Mouse (Mus musculus): ENCODE measurements at regions not wholly inside any gene's neighbourhood (a gene's known extent, or its start where the extent isn't known, plus 50 kb on each side); places are given as distances from the start of the nearest gene placed in this dataset.
A peak's percentile ranks its signal among the peaks of the same experiment; 100 is the strongest.

DNA sequence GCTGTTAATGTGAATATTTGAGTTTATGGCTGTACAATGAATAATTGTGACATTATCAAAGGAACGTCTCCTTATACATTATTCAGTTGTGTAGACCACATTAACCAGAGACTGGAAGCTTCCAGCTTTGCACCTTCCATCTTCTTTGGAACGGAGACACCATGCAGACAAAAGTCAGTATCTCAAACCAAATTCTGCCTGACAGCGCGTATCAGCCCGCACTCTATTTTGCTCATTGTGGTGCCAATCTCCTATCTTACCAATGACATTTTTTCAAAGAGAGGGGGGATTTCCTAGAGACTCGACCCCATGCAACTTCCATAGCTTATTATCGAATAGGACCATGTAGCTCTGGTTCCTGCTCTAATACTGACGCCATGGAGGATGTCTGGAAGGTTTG is 69.9 kb upstream of the Tmco5 start:
- Histone ChIP-seq H3K36me3 (no peaks in the 10 kb centered on the region), H3K27ac (no peak overlapping the region), H3K9ac (no peak overlapping the region), H3K27me3 (no peaks in the 10 kb centered on the region), H3K4me3 (no peak overlapping the region), H3K4me2 (replicated peaks) (no peak overlapping the region), H3K4me1 (peaks cover 6% of the 10 kb centered on the region; the same call in 1 of the 2 replicates), H3K9me3 (no peaks in the 10 kb centered on the region)
- WGBS, result 87% methylated on average over 8 of the region's 8 CpGs
- no peak for ATAC-seq (ENCODE audit: insufficient number of reproducible peaks, insufficient read depth, low FRiP score, low TSS enrichment)

- Histone ChIP-seq H3K4me1 (peaks cover 8% of the 10 kb centered on the region; the same call in 1 of the 2 replicates), H3K27ac (no peak overlapping the region), H3K27me3 (no peaks in the 10 kb centered on the region), H3K9ac (no peak overlapping the region), H3K9me3 (no peaks in the 10 kb centered on the region), H3K36me3 (no peaks in the 10 kb centered on the region), H3K4me2 (replicated peaks) (no peak overlapping the region), H3K4me3 (no peak overlapping the region)
- ATAC-seq (ENCODE audit: insufficient number of reproducible peaks, insufficient read depth, low FRiP score, low TSS enrichment), result no peak
- 92% methylated on average over 16 of the region's 16 CpGs for WGBS
These were observed 68.4 kb upstream of the Tmco5 start for GRCm38 (mm10) chr2:116810116-116810515.

GRCm38 (mm10) chr2:116812869-116813558 is 65.5 kb upstream of the Tmco5 start:
- Histone ChIP-seq H3K4me1 (peaks cover 8% of the 10 kb centered on the region; the same call in 1 of the 2 replicates), H3K9me3 (no peaks in the 10 kb centered on the region), H3K4me2 (replicated peaks) (no peak overlapping the region), H3K27ac (no peak overlapping the region), H3K36me3 (no peaks in the 10 kb centered on the region), H3K9ac (no peak overlapping the region), H3K4me3 (no peak overlapping the region), H3K27me3 (no peaks in the 10 kb centered on the region)
- peak; percentile 77; the same call in 1 of the 2 replicates for ATAC-seq (ENCODE audit: insufficient number of reproducible peaks, insufficient read depth, low FRiP score, low TSS enrichment)
- 33% methylated on average over 13 of the region's 13 CpGs for WGBS

DNA sequence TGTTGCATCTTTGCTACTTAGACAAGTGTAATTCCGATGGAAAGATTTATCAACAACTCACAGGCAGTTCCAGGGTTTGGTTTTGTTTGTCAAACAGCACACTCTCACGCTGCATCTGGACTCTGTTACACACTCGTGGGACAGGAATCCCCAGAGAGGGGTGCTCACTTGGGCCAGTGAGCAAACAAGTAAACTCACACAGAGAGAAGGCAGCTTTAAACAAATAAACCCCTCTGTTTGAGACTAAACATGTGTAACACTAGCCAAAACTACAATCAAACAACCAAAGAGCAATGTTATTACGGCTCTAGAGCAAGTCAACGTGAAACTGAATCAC is 65.0 kb upstream of the Tmco5 start:
- Histone ChIP-seq H3K4me2 (replicated peaks) (no peak overlapping the region), H3K4me1 (peaks cover 8% of the 10 kb centered on the region; the same call in 1 of the 2 replicates), H3K27me3 (no peaks in the 10 kb centered on the region), H3K9me3 (no peaks in the 10 kb centered on the region), H3K27ac (no peak overlapping the region), H3K9ac (no peak overlapping the region), H3K36me3 (no peaks in the 10 kb centered on the region), H3K4me3 (no peak overlapping the region)
- WGBS, result 39% methylated on average over 5 of the region's 5 CpGs
- no peak for ATAC-seq (ENCODE audit: insufficient number of reproducible peaks, insufficient read depth, low FRiP score, low TSS enrichment)

GRCm38 (mm10) chr2:116817134-116817533 is 61.4 kb upstream of the Tmco5 start:
- peaks cover 21% of the 10 kb centered on the region for H3K4me1 ChIP-seq
- no peaks in the 10 kb centered on the region for H3K9me3 ChIP-seq
- no peak overlapping the region for H3K27ac ChIP-seq
- no peaks in the 10 kb centered on the region for H3K27me3 ChIP-seq
- WGBS, result 65% methylated on average over 6 of the region's 6 CpGs
- no peak overlapping the region for H3K9ac ChIP-seq
- no peaks in the 10 kb centered on the region for H3K36me3 ChIP-seq
- H3K4me2 ChIP-seq (replicated peaks), result no peak overlapping the region
- no peak for ATAC-seq (ENCODE audit: insufficient number of reproducible peaks, insufficient read depth, low FRiP score, low TSS enrichment)
- H3K4me3 ChIP-seq, result no peak overlapping the region

DNA sequence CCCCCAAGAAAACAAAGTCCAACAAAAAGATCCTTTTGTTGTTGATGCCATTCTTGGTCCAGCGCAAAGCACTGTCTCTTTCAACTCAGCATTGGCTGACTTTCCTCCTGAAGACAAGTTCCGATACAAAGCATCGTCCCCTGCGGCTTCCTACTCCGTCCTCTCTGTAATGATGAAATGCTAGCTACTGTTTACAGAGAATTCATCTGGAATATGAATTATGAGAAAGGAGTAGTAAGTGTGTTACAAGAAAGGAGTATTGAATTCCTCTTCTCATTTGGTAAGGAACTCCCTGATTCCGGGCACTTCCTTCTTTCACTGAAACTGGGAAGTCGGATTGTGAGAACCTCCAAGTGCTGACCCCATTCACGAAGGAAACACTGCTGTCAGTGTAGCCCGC is 60.9 kb upstream of the Tmco5 start:
- no peaks in the 10 kb centered on the region for H3K27me3 ChIP-seq
- H3K4me3 ChIP-seq, result no peak overlapping the region
- no peak overlapping the region for H3K9ac ChIP-seq
- H3K4me2 ChIP-seq (replicated peaks), result no peak overlapping the region
- H3K27ac ChIP-seq, result no peak overlapping the region
- H3K4me1 ChIP-seq, result peaks cover 21% of the 10 kb centered on the region
- H3K36me3 ChIP-seq, result no peaks in the 10 kb centered on the region
- no peaks in the 10 kb centered on the region for H3K9me3 ChIP-seq
- no peak for ATAC-seq (ENCODE audit: insufficient number of reproducible peaks, insufficient read depth, low FRiP score, low TSS enrichment)
- WGBS, result 60% methylated on average over 9 of the region's 9 CpGs

DNA sequence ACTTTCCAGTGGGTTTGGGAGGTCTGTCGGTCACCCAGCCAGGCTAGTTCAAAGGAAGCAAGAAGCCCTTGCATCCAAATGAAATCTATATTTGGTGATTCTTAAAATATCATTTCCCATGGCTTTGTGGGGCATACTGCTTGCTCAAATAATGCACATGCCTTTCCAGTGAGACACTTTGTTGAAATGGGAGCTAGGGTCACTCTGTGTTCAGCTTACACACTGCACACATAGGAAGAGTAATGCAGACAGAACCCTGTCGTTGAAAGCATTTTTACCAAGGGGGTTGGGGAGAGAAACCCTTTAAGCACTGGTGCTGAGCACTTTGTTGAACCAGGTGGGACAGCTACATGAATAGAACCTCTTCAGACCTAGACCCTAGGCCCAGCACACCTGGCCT is 59.9 kb upstream of the Tmco5 start:
- H3K9me3 ChIP-seq, result no peaks in the 10 kb centered on the region
- H3K27me3 ChIP-seq, result no peaks in the 10 kb centered on the region
- no peaks in the 10 kb centered on the region for H3K36me3 ChIP-seq
- 44% methylated on average over 2 of the region's 2 CpGs for WGBS
- no peak for ATAC-seq (ENCODE audit: insufficient number of reproducible peaks, insufficient read depth, low FRiP score, low TSS enrichment)
- H3K4me2 ChIP-seq (replicated peaks), result no peak overlapping the region
- no peak overlapping the region for H3K9ac ChIP-seq
- no peak overlapping the region for H3K4me3 ChIP-seq
- peaks cover 15% of the 10 kb centered on the region for H3K4me1 ChIP-seq
- H3K27ac ChIP-seq, result no peak overlapping the region

DNA sequence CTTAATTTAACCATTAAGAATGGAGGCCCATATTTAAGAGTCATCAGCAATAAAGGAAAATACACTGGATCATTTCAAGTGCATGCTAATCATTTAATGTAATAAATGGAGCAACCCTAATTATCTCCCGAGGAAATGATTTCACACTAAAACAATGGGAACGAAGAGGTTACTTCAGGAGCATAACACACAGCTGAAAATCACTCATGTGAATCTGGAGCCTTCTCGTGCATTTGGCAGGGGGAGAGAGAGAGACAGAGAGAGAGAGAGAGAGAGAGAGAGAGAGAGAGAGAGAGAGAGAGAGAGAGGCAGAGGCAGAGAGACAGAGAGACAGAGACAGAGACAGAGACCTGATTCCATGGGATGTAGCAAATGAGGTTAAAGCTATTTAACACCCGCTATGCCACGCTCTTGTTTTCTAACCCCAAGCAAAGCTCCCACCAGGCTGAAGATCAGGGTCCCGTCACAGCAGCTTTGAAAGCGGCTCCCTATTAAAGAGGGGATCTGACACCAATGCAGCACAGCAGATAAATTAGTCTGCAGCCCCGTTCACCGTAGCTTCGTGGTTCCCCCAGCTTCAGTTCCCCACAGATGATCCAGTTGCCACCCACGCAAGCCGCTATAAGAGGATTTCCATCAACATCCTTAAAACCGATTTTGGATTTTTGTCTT is 59.3 kb upstream of the Tmco5 start:
- no peak overlapping the region for H3K4me2 ChIP-seq (replicated peaks)
- peaks cover 18% of the 10 kb centered on the region; the same call in 1 of the 2 replicates for H3K4me1 ChIP-seq
- H3K27ac ChIP-seq, result no peak overlapping the region
- ATAC-seq (ENCODE audit: insufficient number of reproducible peaks, insufficient read depth, low FRiP score, low TSS enrichment), result no peak
- WGBS, result 44% methylated on average over 13 of the region's 13 CpGs
- no peak overlapping the region for H3K9ac ChIP-seq
- no peak overlapping the region for H3K4me3 ChIP-seq
- H3K27me3 ChIP-seq, result no peaks in the 10 kb centered on the region
- no peaks in the 10 kb centered on the region for H3K36me3 ChIP-seq
- no peaks in the 10 kb centered on the region for H3K9me3 ChIP-seq

DNA sequence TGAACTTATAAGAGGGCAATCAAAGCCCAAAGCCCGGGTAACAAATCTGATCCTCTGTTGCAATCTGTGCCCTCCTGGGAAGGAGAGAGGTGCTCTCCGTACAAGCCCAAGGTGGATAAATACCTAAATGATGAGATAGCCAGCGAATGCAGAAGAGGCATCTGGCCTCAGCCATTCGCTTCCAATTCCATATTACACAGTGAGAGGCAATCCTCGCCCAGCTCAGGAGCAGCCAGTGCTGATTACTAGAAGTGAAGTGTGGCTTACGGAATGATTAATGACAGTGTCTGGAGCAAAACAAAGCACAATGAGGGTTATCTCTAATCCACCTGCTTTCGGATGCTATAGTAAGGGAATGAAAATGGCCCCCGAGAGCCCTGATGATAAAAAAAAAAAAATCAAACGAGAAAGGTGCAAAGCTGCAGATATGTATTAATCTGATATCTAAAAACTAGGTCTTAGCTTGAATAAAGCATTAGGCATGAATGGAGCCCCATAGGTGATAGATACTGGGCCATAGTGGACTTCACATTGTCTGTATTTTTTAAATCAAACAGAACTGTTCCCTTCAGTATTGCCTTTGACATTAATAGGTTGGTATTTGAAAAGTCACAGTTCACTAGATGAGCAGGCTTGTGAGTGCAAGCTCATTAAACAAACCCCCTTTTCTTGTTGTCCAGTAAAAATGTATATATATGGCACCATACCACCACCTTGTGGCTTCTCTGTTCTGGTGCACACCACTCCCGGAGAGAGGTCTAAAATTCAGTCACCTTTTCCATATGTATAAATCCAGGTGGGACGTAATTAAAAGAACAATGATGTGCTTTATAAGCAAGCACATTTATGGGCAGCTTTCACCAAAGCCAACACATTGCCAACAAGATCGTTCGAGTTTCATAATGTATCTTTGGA is 57.4 kb upstream of the Tmco5 start:
- WGBS, result 55% methylated on average over 13 of the region's 13 CpGs

More for the DNA sequence above, 57.4 kb upstream of the Tmco5 start:
- Histone ChIP-seq H3K36me3 (no peaks in the 10 kb centered on the region), H3K9ac (no peak overlapping the region), H3K27ac (no peak overlapping the region), H3K4me2 (replicated peaks) (no peak overlapping the region), H3K27me3 (no peaks in the 10 kb centered on the region), H3K4me1 (peaks cover 27% of the 10 kb centered on the region; the same call in 1 of the 2 replicates), H3K4me3 (no peak overlapping the region), H3K9me3 (no peaks in the 10 kb centered on the region)
- ATAC-seq (ENCODE audit: insufficient number of reproducible peaks, insufficient read depth, low FRiP score, low TSS enrichment), result no peak
